Mouse (Mus musculus) embryo, embryonic 10.5 days (tissue): ENCODE results near the gene Ttc23l.
A peak's percentile ranks its signal among the peaks of the same experiment; 100 is the strongest.
"Not testable (repeated sequence)": the region's sequence is repeated elsewhere in the genome, so short reads cannot be mapped to it uniquely, and the experiment has no call there.

Experiments
- DNase-seq: peaks from one replicate; pipeline ENCODE4 v3.0.0-alpha.2; 2015; ENCODE audit warnings: low spot score

The Ttc23l gene

DNA sequence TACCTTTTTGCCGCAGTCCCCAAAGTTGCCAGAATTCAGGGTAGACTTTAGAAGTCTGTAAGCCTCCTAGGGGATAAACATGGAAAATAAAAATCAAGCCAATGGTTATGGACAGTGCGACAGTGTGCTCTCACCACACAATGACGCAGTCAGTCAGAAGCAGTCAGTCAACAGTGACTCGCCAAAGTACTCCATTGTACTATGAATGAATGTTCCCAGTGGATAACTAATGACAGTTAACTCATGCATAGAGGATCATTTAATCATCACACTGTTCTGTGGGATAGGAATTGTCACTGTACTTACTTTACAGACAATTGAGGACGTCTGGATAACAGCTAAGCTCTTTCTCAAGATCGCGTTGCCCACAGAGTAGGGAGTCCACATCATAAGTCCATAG, 43.3 kb downstream of the Ttc23l start:
- DNase-seq, result no peak

DNA sequence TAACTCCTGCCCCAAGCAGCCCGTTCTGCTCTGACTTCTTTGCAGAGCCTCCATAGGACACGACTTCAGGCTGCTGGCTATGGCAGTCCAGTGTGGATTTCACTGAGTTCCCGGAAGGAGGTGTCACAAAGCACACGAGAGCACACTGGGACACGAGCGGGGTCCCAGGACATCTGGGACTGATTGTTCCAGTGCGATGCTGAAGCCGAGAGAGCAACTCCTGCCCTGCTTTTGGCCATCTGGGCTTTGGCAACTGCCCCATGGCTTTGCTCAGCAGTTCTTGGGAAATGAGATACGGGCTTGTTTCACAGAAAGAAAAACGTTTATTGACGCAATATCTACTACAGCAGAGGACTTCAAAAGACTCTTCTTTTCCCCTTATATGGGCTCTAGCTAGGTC, 52.4 kb downstream of the Ttc23l start:
- peak; percentile 24 for DNase-seq

DNA sequence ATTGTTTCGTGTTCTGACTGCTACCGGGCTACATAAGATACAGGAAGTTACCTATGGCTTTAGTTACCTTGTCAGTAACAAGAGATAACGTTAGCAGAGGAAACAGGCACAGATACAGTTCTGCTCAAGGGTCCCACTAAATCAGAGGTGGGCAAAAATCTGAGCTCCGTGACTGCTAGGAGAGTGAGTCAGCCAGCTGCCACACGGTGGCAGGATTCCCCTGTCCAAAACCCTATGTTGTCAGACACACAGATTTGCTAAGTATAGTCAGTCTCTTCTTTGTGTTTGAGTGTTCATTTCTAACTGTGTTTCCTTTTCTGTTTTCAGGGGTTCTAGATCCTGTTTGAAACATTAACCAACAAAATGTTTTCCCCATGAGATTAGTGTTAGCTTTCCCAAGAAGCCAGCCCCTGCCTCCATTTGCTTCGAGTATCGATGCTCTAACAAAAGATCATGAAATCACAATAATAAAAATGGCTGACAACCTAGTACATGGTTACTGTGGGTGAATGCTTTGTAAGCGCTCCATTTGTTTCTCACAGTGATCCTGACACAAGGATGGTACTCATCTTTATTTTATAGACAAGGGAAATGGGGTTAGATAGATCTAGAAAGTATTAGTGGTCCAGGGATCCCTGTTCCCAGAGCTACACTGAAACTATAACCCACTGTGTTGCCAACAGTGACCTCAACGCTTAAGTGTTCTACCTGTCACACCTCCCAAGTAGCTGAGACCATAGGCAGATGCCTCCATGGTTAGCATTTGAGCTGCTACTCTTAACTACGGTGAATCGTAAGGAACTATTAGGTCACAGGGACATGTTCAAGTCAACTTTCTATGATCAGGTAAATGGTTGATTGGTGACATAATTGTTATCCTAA, 57.4 kb downstream of the Ttc23l start:
- DNase-seq, result peak; percentile 83

GRCm38 (mm10) chr15:10500035-10500434, 58.4 kb downstream of the Ttc23l start:
- DNase-seq, result no peak

DNA sequence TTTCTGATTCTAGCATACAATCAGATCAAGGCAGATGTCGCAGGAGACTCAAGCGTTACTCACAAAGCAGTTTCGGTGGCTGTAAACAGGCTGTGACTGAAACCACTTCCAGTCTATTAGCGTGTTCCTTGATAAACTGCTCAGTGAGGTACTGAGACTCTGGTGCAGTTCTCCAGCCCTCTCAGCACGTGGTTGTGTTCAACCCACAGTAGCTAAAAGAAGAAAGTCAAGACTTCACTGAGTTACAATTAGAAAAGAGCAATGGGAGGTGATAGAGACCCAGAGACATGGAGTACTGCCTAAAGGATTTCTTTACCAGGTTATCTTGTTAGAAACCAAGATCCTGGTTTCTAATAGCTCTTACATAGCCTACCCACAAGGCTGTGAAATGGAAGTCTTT, 58.9 kb downstream of the Ttc23l start:
- DNase-seq, result no peak

DNA sequence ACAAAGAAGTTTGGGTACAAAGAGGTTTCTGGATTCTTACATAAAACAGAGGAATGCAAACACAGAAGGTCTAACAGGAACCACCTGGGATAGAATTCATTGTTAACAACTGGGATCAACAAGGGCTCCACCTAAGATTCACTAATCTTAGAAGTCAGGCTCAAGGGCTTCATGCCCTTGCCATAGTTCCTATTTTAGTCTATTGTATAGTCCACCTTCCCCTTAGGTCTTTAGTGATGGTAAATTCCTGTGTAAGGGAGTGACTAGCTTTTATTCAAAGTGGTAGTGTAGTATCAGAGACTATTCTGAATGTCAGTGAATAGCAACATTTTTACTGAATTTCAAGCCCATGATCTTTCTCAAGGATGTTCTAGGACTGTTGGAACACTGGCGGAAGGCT, 61.8 kb downstream of the Ttc23l start:
- DNase-seq, result not testable (repeated sequence)

- DNase-seq, result no peak
Measured at GRCm38 (mm10) chr15:10495944-10496343, 62.5 kb downstream of the Ttc23l start.

DNA sequence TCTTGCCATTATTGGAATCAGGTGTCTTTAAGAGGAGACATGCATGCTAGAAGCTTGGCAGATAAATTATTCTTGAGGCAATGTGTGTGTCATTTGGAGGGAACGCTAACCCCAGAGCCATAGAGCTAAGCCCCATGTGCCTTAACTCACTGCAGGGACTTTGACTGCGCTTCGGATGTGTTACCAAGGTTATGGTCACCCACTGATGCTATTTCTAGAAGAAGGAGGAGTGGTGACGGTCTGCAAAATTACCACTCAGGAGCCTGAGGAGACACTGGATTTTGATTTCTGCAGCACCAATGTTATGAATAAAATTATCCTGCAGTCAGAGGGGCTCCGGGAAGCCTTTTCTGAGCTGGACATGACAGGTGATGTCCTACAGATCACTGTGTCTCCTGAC, 68.4 kb downstream of the Ttc23l start:
- no peak for DNase-seq

DNA sequence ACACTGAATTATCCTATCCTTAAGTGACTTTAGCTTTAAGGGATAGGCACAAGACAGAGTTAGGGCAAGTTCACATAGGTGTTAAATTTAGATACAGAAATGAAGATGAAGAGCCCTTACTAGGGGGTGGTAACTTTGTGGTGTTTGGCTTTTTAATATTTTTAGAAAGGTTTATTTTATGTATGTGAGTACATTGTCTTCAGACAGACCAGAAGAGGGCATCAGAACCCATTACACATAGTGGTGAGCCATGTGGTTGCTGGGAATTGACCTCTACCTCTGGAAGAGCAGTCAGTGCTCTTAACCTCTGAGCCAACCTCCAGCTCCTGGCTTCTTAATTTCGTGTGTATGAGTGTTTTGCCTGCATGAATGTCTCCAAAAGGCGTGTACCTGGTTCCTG, 71.2 kb downstream of the Ttc23l start:
- DNase-seq, result peak; percentile 26

DNA sequence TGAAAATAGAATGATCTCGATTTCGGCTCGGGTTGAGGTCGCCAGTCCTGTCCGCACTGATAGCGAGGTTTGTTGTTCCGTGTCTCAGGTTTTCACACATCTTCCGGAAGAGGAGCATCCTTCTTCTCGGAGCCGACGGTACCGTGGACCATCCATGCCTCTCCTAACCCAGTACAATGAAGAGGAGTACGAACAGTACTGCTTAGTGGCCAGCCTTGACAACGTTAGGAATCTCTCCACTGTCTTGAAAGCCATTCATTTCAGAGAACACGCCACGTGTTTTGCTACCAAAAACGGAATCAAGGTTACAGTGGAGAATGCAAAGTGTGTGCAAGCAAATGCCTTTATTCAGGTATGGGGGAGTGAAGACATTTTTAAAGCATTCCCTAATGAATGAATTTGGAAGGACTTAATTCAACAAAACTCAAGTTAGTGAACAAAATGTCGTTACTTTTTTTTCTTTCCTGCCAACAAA, 72.1 kb downstream of the Ttc23l start:
- DNase-seq, result no peak

DNA sequence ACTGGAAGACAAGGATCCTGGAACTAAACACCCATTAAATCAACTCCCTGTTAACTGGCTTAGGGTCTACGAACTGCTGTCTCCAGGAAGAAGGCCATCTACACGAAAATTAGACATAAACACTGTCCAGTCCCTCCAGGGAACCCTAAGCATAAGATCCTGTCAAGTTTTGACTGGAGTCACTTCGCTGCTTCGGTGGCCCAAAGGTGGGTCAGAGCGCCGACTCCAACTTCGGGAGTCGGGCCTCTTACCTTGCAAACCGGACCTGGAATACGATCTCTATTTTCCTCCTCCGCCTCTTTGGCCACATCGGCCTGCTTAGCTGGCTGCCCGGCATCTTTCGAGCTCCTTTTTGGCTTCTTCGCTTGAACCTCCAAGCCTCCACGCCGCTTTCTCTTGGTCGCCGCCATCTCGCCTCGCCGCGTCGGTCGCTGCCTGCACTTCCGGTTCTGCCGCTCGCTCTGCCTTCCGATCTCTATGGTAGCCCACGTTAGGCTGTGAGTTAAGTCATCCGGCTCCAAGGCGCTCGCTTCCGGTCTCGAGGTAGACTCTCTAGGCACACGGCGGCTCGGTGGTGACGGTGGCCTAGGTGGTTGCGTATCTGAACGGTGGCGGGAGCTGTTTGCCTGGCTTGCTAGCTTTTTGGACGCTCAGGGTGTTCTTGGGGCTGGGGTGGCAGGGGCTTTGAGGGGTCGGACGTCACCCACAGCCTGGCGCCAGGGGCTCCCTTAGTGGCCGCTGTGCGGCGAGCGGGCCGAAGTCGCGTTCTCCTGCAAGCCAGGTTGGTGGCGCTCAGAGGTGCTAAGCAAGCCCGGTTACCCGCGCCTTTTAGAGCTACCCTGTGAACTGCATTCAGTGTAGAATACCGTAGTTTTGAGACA, 72.7 kb downstream of the Ttc23l start, which contains the start of the genes Brix1 and Rad1:
Brix1 (minus strand) TSS at position 464 of the 881 bp plus-strand sequence.
Rad1 (plus strand) TSS at position 535 of the 881 bp plus-strand sequence.
- DNase-seq, result peak; percentile 98

DNA sequence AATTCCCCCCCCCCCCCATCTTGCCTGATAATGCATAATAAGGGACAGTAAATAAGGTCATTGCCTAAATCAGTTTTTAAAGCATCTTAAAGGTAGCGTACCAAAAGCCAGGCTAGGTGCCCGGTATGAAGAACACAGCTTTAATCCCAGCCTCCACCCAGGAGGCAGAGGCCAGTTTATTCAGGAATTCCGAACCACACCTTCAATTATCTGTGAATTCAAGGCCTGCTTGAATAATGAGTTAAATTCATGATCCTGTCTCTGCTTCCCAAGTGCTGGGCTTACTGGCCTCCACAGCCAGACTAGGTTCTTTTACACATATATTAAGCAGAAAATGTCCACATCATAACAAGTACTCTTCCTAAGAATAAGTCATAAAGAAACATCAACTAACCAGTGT, 87.5 kb downstream of the Ttc23l start:
- no peak for DNase-seq

- peak; percentile 85 for DNase-seq
Measured at GRCm38 (mm10) chr15:10470151-10470831, 88.2 kb downstream of the Ttc23l start, which contains the start of gene Dnajc21. Gene Dnajc21, minus strand, starts transcription at chr15:10470516.

DNA sequence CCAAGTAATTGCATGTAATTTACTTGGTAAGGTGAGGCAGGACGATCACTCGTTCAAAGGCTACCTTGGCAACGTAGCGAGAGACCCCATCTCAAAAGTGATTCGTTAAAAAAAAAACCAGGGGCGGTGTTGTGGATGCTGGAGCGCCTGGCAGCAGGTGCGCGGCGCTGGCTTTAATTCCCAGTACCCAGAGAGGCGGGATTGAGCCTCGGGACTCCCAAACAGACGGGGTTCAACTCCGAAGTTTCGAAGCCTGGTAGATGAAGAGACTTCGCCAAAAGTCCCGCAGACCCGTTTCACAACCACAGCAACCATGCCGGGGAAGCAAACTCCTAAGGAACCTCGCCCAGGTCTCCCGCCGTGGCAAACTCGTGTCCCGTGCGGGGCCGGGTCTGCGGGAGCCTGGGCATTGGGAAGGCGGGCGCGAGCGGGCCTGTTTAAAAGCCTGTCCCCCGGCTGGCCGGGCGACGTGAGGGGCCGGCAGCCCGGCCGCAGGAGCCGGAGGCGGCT, 88.8 kb downstream of the Ttc23l start:
- DNase-seq, result peak; percentile 50

DNA sequence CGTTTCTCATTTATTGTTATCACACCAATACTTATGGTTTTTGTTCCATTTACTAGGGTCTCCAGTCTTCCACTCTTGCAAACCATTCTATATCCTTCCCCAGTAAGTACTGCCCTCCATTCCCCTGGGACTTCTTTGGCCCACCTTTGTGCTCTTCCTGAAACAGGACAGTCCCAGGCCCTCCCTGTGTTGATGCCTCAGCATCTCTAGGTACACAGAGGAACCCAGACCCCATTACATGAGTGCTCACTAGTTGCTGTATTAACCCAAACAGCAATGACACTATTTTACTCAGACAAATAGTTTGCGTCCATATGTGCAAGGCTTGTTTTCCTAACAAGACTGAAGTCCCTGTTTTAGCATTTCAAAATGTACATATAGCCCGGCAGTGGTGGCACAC, 89.7 kb downstream of the Ttc23l start:
- DNase-seq, result no peak

DNA sequence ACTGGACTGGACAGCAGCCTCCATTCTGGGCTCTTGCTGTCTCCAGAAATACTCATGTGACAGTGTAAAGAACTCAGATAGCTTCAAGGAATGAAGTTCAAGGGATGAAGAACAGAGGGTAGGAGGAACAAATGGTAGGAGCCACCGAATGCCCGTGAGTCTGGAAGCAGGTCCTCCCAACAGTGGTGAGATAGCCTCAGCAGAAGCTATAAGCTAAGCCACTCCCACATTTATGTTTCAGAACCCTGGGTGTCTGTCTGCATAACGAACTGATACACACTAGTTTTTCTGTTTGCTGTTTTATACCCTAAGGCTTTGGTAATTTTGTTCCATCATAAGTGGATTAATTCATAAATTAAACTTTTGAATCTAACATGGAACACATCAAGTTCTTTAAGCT, 93.8 kb downstream of the Ttc23l start:
- DNase-seq, result no peak

GRCm38 (mm10) chr15:10463555-10463954, 94.9 kb downstream of the Ttc23l start:
- DNase-seq, result no peak

GRCm38 (mm10) chr15:10460986-10461385, 97.5 kb downstream of the Ttc23l start:
- DNase-seq, result no peak
